Mouse (Mus musculus) testis, postnatal 14 days (tissue): ENCODE measurements around the gene Rpl32.
"Not testable (repeated sequence)": the region's sequence is repeated elsewhere in the genome, so short reads cannot be mapped to it uniquely, and the experiment has no call there.

Experiments
- DNase-seq: peaks from one replicate; pipeline ENCODE4 v3.0.0; 2021; ENCODE audit warnings: low spot score

Gene Rpl32

GRCm38 (mm10) chr6:115808488-115809231 is at the start of gene Rpl32:
Rpl32 (minus strand) TSS chr6:115808747.
- peak; percentile 89 for DNase-seq

DNA sequence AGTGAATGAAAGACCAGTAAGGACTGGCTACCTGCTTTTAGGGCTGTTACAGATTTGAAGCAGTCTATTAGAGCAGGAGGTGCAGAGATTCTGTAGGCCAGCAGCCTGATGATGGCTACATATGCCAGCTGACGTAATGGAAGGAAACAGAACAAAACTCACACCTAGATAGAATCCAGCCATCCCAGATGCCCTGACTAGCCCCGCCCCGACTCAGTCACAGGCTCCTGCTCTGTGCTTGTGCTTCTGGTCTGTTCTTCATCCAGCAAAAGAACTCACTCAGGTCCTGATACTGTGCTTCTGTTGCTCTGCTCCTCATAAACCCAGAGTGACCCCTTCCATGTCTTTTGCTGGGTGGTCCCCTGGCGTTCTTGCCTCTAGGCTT is 47.8 kb upstream of the Rpl32 start:
- DNase-seq, result no peak

- no peak for DNase-seq
Observed at GRCm38 (mm10) chr6:115855733-115856360, 47.3 kb upstream of the Rpl32 start.

DNA sequence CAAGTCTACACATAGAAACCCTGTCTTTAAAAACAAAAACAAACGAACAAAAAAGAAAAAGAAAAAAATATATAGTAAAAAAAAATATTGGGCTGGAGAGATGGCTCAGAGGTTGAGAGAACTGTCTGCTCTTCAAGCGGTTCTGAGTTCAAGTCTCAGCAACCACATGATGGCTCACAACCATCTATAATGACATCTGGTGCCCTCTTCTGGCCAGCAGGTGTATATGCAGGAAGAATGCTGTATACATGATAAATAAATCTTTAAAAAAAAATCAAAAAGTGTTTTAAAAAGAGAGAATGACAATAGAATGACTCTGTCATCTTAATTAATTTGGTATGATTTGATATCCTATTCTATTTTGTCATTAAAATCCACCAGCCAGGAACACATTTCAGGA is 45.9 kb upstream of the Rpl32 start:
- no peak for DNase-seq

- no peak for DNase-seq
Observed at GRCm38 (mm10) chr6:115853985-115854384, 45.4 kb upstream of the Rpl32 start.

GRCm38 (mm10) chr6:115853091-115853813 is 44.7 kb upstream of the Rpl32 start, which contains the start of the genes Mbd4 and Ift122:
Mbd4 (minus strand) TSS chr6:115853371.
Ift122 (plus strand) TSS chr6:115853470.
- DNase-seq, result peak; percentile 99

DNA sequence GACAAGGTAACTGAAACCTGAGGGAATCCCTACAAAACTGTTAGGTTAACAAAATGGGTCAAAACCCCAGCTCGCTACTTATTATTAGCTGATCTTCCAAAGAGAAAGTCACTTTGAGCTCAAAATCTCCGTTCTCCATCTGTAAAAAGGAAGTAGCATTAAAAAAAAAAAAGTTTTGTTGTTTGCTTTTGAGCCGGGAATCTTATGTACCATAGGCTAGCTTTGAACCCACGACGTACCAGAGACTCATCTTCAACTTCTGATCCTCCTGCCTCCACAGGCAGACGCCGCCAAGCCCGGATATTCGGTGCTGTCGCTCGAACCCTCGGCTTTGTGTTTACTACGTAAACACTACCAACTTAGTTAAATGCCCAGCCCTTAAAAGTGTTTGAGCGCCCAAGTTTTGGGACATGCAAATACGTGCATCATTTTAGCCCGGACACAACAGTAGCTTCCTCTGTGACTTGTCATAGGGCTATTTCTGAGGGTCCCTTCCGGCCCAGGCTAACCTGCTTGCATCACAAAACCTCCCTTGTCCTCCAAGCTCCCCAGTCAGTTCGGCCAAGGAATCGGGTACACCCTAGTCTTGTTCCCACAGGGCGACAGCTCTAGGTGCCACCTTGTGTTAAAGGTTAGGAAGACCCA is 44.0 kb upstream of the Rpl32 start:
- no peak for DNase-seq

- no peak for DNase-seq
Observed at GRCm38 (mm10) chr6:115848598-115849304, 40.2 kb upstream of the Rpl32 start.

GRCm38 (mm10) chr6:115846640-115847411 is 38.3 kb upstream of the Rpl32 start:
- DNase-seq, result no peak

- DNase-seq, result no peak
Observed at GRCm38 (mm10) chr6:115845006-115845405, 36.5 kb upstream of the Rpl32 start.

DNA sequence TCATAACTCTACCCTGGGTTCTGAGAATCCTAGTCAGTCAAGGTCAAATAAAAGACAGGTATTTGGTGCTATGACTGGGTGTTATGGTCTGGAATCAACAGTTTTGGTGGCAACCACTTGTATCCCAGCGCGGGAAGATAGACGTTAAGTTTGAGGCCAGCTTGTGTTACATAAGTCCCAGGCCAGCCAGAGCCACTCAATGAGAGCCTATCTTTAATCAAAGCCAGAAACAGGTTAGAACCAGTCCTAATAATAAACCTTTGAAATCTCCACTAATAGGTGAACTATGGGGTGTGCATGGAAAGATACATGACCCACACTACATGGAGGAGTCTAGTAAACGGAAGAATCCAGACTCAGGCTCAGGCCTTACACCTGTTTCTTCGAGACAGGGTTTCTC is 30.2 kb upstream of the Rpl32 start:
- DNase-seq, result no peak

DNA sequence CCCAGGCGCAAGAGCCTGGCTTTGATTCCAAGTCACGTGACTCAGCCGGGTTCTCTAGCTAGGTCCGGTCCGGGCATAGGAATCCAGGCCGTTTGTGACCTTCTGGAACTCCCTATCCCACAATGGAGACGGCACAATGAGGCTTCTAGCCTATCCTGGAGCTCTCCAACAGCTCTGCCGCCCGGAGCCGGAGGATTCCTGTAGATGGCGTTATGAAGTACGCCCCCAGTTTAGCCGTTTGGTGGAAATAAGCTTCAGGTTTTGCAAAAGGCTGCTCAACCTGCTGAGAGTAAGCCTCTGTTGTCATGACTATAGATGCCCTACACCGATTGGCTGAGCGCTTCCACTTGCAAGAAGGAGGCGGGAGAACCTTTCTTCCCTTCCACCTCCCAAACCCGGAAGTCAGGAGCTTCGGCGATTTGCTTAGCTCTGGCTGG is 29.6 kb upstream of the Rpl32 start, which contains the start of gene Efcab12:
Gene Efcab12, minus strand, starts transcription at position 252 of the 437 bp plus-strand sequence.
- peak; percentile 78 for DNase-seq

DNA sequence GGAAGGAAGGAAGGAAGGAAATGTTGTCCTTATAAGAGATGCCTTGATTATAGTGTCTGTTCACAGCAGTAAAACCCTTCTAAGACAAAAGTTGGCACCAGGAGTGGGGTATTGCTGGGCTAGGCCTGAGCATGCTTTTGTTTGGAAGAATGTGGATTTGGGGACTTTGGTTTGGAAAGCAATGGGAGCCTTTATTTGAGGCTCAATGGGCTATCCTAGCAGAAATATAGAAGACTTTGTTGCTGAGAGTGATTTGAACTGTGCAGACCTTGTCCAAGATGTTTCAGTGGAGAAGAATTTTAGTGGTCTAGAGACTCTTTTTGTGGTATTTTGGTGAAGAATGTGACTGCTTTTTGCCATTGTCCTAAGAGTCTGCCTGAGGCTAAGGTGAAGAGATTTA is 25.3 kb upstream of the Rpl32 start:
- no peak for DNase-seq

- no peak for DNase-seq
Observed at GRCm38 (mm10) chr6:115832152-115832850, 23.8 kb upstream of the Rpl32 start.

DNA sequence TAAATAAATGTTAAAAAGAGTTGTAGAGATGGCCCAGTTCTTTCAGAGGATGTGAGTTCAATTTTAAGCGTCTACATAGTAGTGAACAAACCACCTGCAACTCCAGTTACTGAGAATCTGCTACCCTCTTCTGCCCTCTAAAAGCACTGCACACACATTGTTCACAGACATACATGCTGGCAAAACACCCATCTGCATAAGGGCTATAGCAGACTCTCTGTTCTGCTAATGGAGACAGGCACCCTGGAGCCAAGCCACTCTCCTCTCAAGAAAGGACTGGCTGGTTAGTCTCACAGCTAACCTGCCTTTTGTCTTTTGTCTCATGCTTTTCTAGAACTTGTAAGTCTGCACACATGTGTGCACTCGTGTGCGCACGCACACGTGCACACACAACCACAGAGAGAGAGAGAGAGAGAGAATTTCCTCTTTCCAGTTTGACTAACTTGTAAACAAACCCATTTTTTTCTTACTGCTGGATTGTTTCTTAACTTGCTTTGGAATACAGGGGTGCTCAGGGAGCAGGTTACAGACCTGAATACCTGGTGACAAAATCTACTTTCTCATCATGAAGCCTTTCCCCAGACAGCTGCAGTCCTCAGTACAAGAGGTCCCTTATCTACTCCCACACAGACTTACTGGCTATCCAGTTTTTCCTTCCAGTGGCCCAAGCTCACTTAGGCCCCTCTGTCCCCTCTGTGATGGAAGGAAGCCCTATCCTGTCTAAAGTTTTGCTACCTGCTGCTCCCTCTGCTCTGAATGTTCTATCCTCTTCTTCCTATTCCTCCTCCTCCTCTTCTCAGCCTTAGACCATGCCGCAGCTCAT is 22.4 kb upstream of the Rpl32 start:
- no peak for DNase-seq

- DNase-seq, result not testable (repeated sequence)
Observed at GRCm38 (mm10) chr6:115823850-115824464, 15.4 kb upstream of the Rpl32 start.

DNA sequence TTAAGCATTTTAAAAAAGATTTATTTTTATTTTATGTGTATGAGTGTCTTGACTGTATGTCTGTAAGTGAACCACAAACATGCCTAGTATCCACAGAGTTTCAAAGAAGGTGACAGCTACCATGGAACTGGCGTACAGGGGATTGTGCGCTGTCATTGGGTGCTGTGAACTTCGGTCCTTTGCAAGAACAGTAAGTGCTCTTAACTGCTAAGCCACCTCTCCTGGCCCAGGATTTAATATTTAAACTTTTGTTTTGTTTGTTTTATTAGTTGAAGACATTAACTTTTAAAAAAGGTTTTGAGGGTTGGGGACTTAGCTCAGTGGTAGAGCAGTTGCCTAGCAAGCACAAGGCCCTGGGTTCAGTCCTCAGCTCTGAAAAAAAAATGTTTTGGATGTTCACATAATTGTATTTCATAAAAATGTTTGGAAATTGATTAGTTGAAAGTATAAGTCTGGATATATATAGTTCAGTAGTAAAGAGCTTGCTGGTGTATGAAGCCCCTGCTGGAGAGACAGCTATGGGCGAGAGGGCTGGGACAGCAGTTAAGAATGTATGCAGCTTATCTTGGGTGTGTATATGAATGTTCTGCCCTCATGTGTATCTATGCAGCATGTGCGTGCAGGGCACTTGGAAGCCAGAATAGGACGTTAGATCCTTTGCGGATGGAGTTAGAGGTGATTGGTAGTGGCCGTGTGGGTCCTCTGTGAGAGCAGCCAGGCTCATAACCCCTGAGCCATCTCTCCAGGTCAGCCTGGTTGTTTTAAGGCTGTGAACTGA is 12.9 kb upstream of the Rpl32 start:
- no peak for DNase-seq

DNA sequence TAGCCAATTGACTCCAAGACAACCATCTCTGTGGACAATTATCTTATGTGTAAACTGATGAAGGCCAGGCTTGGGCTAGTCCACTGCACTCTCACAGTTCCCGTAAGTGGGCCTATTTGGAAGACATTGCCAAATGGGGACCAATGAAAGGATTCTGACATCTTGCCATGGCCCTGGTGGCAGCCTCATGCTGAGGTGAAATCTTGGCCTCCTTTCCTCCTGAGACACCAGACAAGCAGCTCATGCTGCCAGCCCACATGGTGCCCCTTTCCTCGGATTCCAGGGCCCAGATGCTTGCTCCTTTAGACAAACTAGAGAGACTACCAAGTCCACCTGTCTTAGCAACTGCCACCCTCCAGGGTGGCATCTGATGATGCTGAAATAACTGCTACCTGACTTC is 9.6 kb upstream of the Rpl32 start:
- no peak for DNase-seq
